Mouse (Mus musculus) naive thymus-derived CD4-positive, alpha-beta T cell, adult 2 months (primary cell): ENCODE data around the gene Amph.
"Not testable (repeated sequence)": the region's sequence is repeated elsewhere in the genome, so short reads cannot be mapped to it uniquely, and the experiment has no call there.

ENCODE experiments used
- DNase-seq: peaks from one replicate; pipeline ENCODE4 v3.0.0-alpha.2; 2011; ENCODE audit warnings: low read depth

The Amph gene

GRCm38 (mm10) chr13:18948171-18949028 lies at the start of gene Amph:
TSS of gene Amph (plus strand) at chr13:18948205.
- DNase-seq: no peak

GRCm38 (mm10) chr13:18903623-18904022 lies 44.4 kb upstream of the Amph start:
- DNase-seq: no peak

- no peak for DNase-seq
Observed at GRCm38 (mm10) chr13:18914774-18915173, 33.2 kb upstream of the Amph start.

- DNase-seq: not testable (repeated sequence)
Observed at GRCm38 (mm10) chr13:18933191-18933590, 14.8 kb upstream of the Amph start.

GRCm38 (mm10) chr13:18947686-18948085 lies 319 bp upstream of the Amph start:
- no peak for DNase-seq

- DNase-seq: no peak
Observed at GRCm38 (mm10) chr13:18949029-18949350, 985 bp downstream of the Amph start.

- DNase-seq: no peak
Observed at GRCm38 (mm10) chr13:18949626-18950200, 1.7 kb downstream of the Amph start.

GRCm38 (mm10) chr13:18953575-18953974 lies 5.6 kb downstream of the Amph start:
- no peak for DNase-seq

- DNase-seq: no peak
Observed at GRCm38 (mm10) chr13:18956065-18956913, 8.3 kb downstream of the Amph start.

GRCm38 (mm10) chr13:18957028-18957427 lies 9.0 kb downstream of the Amph start:
- DNase-seq: no peak

- DNase-seq: no peak
Observed at GRCm38 (mm10) chr13:18972571-18972970, 24.6 kb downstream of the Amph start.

- no peak for DNase-seq
Observed at GRCm38 (mm10) chr13:18974351-18974750, 26.3 kb downstream of the Amph start.

GRCm38 (mm10) chr13:18987266-18987665 lies 39.3 kb downstream of the Amph start:
- DNase-seq: no peak

- DNase-seq: no peak
Observed at GRCm38 (mm10) chr13:18988323-18988722, 40.3 kb downstream of the Amph start.

- no peak for DNase-seq
Observed at GRCm38 (mm10) chr13:18989185-18989714, 41.2 kb downstream of the Amph start.

GRCm38 (mm10) chr13:19002502-19002901 lies 54.5 kb downstream of the Amph start:
- no peak for DNase-seq

- DNase-seq: no peak
Observed at GRCm38 (mm10) chr13:19004406-19004805, 56.4 kb downstream of the Amph start.

- no peak for DNase-seq
Observed at GRCm38 (mm10) chr13:19008440-19008839, 60.4 kb downstream of the Amph start.

GRCm38 (mm10) chr13:19014825-19015375 lies 66.9 kb downstream of the Amph start:
- DNase-seq: no peak

GRCm38 (mm10) chr13:19021529-19021928 lies 73.5 kb downstream of the Amph start:
- no peak for DNase-seq

- no peak for DNase-seq
Observed at GRCm38 (mm10) chr13:19022310-19022709, 74.3 kb downstream of the Amph start.

GRCm38 (mm10) chr13:19025091-19025688 lies 77.2 kb downstream of the Amph start:
- DNase-seq: no peak
